Mouse (Mus musculus) hindbrain, embryonic 11.5 days (tissue): ENCODE results near the gene Mrap. TPM values are rescaled to one million over a fixed set of nuclear protein-coding genes. Genes with fewer than 3 reads are reported as not detected.

Experiments used
- ATAC-seq: fragments of 200-750 bp; cut with Nextera tagmentation; 2 replicates; pipeline ENCODE4 v1.8.0; 2017; ENCODE audit warnings: mild to moderate bottlenecking, moderate TSS enrichment, moderate library complexity; ENCODE audit not compliant: low FRiP score
- DNase-seq: peaks from one replicate; pipeline ENCODE4 v3.0.0-alpha.2; 2015; ENCODE audit warnings: low spot score
- H3K27ac ChIP-seq: fragments of 300-500 bp; sonication (generic); 2 replicates; pipeline ENCODE4 v1.5.1; 2014; ENCODE audit warnings: mild to moderate bottlenecking, low read depth, low read length
- H3K27me3 ChIP-seq: fragments of 300-500 bp; sonication (generic); 2 replicates; pipeline ENCODE4 v1.6.1; 2014; ENCODE audit warnings: mild to moderate bottlenecking, low read length, moderate library complexity, mixed read lengths; ENCODE audit not compliant: control insufficient read depth, insufficient read depth
- H3K36me3 ChIP-seq: fragments of 300-500 bp; sonication (generic); 2 replicates; pipeline ENCODE4 v1.6.1; 2014; ENCODE audit warnings: mild to moderate bottlenecking, low read length, moderate library complexity, mixed read lengths; ENCODE audit not compliant: control insufficient read depth, insufficient read depth
- H3K4me1 ChIP-seq: fragments of 300-500 bp; sonication (generic); replicated peaks from 2 replicates; pipeline ENCODE4 v1.6.1; 2014; ENCODE audit warnings: low read length, mixed read lengths; ENCODE audit not compliant: control insufficient read depth, insufficient read depth
- H3K4me2 ChIP-seq: fragments of 300-500 bp; sonication (generic); replicated peaks from 2 replicates; pipeline ENCODE4 v1.6.1; 2014; ENCODE audit warnings: mild to moderate bottlenecking, low read depth, low read length
- H3K4me3 ChIP-seq: fragments of 300-500 bp; sonication (generic); 2 replicates; pipeline ENCODE4 v1.5.1; 2014; ENCODE audit warnings: low read depth, low read length
- H3K9ac ChIP-seq: fragments of 300-500 bp; sonication (generic); 2 replicates; pipeline ENCODE4 v1.6.1; 2014; ENCODE audit warnings: low read depth, low read length
- H3K9me3 ChIP-seq: fragments of 300-500 bp; sonication (generic); 2 replicates; pipeline ENCODE4 v1.6.1; 2016; ENCODE audit warnings: low read length; ENCODE audit not compliant: control insufficient read depth
- WGBS: fragments of 180-500 bp; shearing (Covaris S2); extraction: QIAGEN DNeasy Blood & Tissue Kit; methylation state at CpG from one replicate; pipeline ENCODE4 v1.1.7; 2014; 5-methylcytosine and 5-hydroxymethylcytosine counted together
- polyA plus RNA-seq: library from polyadenylated mRNA; unstranded; fragments of >200 nt; fragmentation: Nextera tagmentation; extraction: Ambion mirVana; gene quantifications from 2 replicates; pipeline ENCODE4 v1.2.1, GENCODE M21; 2014

Mrap gene
- polyA plus RNA-seq, 1 experiment from 2014 or later: 0.43 TPM

DNA sequence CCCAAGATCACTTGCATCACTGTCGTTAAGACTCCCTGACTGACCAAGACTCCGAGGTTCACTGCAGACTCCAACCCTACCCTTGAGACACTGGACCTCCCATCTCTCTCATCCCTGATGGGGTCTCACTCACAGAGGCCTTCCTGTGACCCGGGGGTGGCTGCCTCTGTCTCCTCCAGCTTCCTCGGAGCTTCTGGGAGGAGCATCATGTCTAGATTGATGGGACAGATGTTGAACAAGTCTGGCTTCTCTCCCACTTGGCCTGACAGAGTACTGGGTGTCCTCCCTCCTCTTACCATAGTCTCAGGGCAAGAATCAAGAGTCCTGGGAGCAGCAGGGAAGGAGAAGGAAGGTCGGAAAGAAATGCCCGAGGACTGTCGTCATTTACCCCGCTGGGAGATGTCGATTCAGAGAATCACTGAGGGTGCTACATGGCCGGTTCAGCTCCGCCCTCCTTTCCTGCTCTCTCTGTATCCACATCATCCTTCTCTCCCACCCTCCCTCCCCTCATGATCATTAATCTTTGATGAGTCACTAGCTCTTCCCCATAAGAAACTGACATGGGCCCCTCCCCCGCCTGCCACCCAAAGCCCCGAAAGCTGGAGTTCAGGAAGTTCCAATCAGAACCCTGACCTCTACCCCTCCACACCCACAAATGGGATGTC, 33.7 kb upstream of the Mrap start:
- H3K27ac ChIP-seq: no peak overlapping the region
- H3K36me3 ChIP-seq: no peaks in the 10 kb centered on the region
- DNase-seq: no peak
- H3K27me3 ChIP-seq: no peaks in the 10 kb centered on the region
- no peak overlapping the region for H3K4me3 ChIP-seq
- no peaks in the 10 kb centered on the region for H3K4me1 ChIP-seq
- ATAC-seq: no peak
- H3K9me3 ChIP-seq: no peaks in the 10 kb centered on the region
- WGBS: 57% methylated on average over 12 of the region's 13 CpGs
- H3K9ac ChIP-seq: no peak overlapping the region
- H3K4me2 ChIP-seq: no peak overlapping the region

GRCm38 (mm10) chr16:90706279-90706678, 31.7 kb upstream of the Mrap start:
- Histone ChIP-seq H3K4me3 (no peak overlapping the region), H3K4me2 (no peak overlapping the region), H3K27me3 (no peaks in the 10 kb centered on the region), H3K27ac (no peak overlapping the region), H3K9ac (no peak overlapping the region), H3K4me1 (no peaks in the 10 kb centered on the region), H3K36me3 (no peaks in the 10 kb centered on the region), H3K9me3 (no peaks in the 10 kb centered on the region)
- no peak for ATAC-seq
- DNase-seq: no peak
- WGBS: 43% methylated on average over 3 of the region's 3 CpGs

- Histone ChIP-seq H3K27ac (peak overlapping the region; percentile 53), H3K4me2 (peak overlapping the region; percentile 31), H3K4me3 (peak overlapping the region; percentile 14; the same call in 1 of the 2 replicates), H3K9ac (peak overlapping the region; percentile 36; the same call in 1 of the 2 replicates), H3K4me1 (0 out of 2 replicates have a peak, but pooled peaks cover 2% of the 10 kb centered on the region), H3K36me3 (no peaks in the 10 kb centered on the region), H3K9me3 (no peaks in the 10 kb centered on the region), H3K27me3 (no peaks in the 10 kb centered on the region)
- 36% methylated on average over 17 of the region's 17 CpGs for WGBS
- peak; percentile 70 for DNase-seq
- ATAC-seq: peak; percentile 88
Observed at GRCm38 (mm10) chr16:90709711-90710289, 28.2 kb upstream of the Mrap start.

DNA sequence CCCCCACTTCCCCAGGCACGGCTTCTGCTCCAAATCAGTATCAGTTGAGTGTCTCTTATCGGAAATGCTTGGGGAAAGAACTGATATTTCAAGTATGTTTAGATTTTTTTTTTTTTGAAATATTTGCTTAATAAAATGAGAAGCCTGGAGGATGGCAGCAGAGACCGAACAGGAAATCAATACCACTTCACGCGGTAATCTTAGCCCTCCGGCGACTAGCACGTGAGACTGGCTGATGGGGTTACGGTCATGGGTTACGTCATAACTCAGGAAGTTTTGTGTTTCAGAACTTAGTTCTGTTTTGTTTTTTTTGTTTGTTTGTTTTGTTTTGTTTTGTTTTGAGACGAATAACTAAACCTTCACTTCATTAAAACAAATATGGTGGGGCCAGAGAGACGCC, 27.7 kb upstream of the Mrap start:
- H3K27me3 ChIP-seq: no peaks in the 10 kb centered on the region
- no peak overlapping the region for H3K9ac ChIP-seq
- H3K4me3 ChIP-seq: peak overlapping the region; percentile 14; the same call in 1 of the 2 replicates
- peak overlapping the region; percentile 53; the same call in 1 of the 2 replicates for H3K27ac ChIP-seq
- no peaks in the 10 kb centered on the region for H3K9me3 ChIP-seq
- no peak for ATAC-seq
- no peak for DNase-seq
- WGBS: 78% methylated on average over 12 of the region's 12 CpGs
- no peaks in the 10 kb centered on the region for H3K36me3 ChIP-seq
- H3K4me2 ChIP-seq: peak overlapping the region; percentile 31
- H3K4me1 ChIP-seq: 0 out of 2 replicates have a peak, but pooled peaks cover 2% of the 10 kb centered on the region

GRCm38 (mm10) chr16:90724051-90724450, 14.0 kb upstream of the Mrap start:
- Histone ChIP-seq H3K4me2 (no peak overlapping the region), H3K36me3 (no peaks in the 10 kb centered on the region), H3K27ac (no peak overlapping the region), H3K4me3 (no peak overlapping the region), H3K4me1 (peaks cover 3% of the 10 kb centered on the region; the same call in 1 of the 2 replicates), H3K9ac (no peak overlapping the region), H3K9me3 (no peaks in the 10 kb centered on the region), H3K27me3 (no peaks in the 10 kb centered on the region)
- DNase-seq: no peak
- WGBS: 99% methylated on average over 4 of the region's 4 CpGs
- ATAC-seq: no peak

DNA sequence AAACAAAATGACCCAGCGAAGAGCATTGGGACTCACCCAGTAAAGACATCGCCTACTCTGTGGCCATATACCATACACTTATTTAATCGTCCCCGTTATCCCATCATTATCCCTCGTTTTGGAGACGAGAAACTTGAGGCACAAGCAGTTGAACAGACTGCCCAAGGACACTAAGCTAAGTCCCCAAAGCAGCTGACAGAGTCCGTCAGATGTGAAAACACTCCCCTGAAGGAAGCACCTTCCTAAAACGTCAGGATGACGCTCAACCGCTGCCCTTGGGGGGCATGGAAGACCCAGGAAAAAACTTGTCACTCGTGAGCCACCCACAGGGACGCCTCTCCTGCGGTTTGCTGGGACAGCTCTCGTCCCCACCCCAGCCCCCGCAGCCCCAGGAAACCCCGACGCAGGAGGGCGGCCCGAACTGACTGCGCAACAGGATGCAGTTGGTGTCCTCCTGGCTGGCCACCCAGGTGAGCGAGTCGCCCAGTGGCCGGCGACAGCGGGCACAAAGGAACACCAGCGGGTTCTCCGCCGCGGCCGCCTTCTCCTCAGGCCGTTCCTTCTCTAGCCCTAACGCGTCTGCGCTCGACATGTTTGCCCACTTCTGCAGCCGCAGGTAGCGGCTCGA, 11.3 kb upstream of the Mrap start:
- H3K4me2 ChIP-seq: peak overlapping the region; percentile 92
- ATAC-seq (no peak; the same call in 1 of the 2 replicates), DNase-seq (no peak)
- no peak overlapping the region for H3K27ac ChIP-seq
- H3K27me3 ChIP-seq: no peaks in the 10 kb centered on the region
- 7% methylated on average over 38 of the region's 38 CpGs for WGBS
- no peaks in the 10 kb centered on the region for H3K9me3 ChIP-seq
- H3K36me3 ChIP-seq: no peaks in the 10 kb centered on the region
- H3K4me3 ChIP-seq: peak overlapping the region; percentile 67
- H3K9ac ChIP-seq: peak overlapping the region; percentile 72
- peaks cover 3% of the 10 kb centered on the region; the same call in 1 of the 2 replicates for H3K4me1 ChIP-seq

- Histone ChIP-seq H3K27ac (peak within 1 kb of the TSS; percentile 70; the same call in 1 of the 2 replicates), H3K9ac (peak within 1 kb of the TSS; percentile 77), H3K4me1 (peaks cover 3% of the 10 kb centered on the region; the same call in 1 of the 2 replicates), H3K9me3 (no peaks in the 10 kb centered on the region), H3K4me2 (peak within 1 kb of the TSS; percentile 92), H3K36me3 (no peaks in the 10 kb centered on the region), H3K27me3 (no peaks in the 10 kb centered on the region), H3K4me3 (peak within 1 kb of the TSS; percentile 67)
- DNase-seq (peak; percentile 99), ATAC-seq (peak; percentile 97)
- WGBS: under 1% methylated on average over 53 of the region's 53 CpGs
Observed at GRCm38 (mm10) chr16:90727233-90728115, 10.5 kb upstream of the Mrap start, which contains the start of gene Mis18a. TSS of gene Mis18a (minus strand) at chr16:90727404.

DNA sequence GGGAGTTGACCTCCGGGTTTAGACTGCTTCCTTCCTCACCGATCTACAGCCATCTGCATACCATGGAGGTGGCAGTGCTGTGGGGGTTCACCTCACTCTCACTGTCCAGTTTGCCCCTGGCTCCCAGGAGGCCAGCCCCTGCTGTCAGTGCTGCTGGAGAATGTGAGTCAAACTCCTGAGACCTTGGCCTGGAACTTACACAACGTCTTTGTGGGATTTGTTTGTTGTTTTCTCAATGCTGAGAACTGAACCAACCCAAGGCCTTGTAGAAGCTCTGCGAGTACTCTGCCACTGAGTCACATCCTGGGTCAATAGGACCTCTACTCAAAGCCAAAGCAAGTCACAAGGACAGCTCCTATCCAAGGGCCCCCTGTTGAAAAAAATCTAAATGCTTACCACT, 2.4 kb upstream of the Mrap start:
- no peaks in the 10 kb centered on the region for H3K27me3 ChIP-seq
- H3K36me3 ChIP-seq: no peaks in the 10 kb centered on the region
- DNase-seq: no peak
- H3K4me1 ChIP-seq: no peaks in the 10 kb centered on the region
- H3K4me3 ChIP-seq: no peak overlapping the region
- H3K9me3 ChIP-seq: no peaks in the 10 kb centered on the region
- no peak for ATAC-seq
- H3K9ac ChIP-seq: no peak overlapping the region
- H3K27ac ChIP-seq: no peak overlapping the region
- WGBS: 67% methylated on average over 4 of the region's 4 CpGs
- no peak overlapping the region for H3K4me2 ChIP-seq
